Mouse (Mus musculus): ENCODE results near the gene Pmepa1. TPM values are rescaled to one million over a fixed set of nuclear protein-coding genes. Genes with fewer than 3 reads are reported as not detected.

Gene Pmepa1
- 10 to 100 TPM; 11.1 to 12.1 TPM for total RNA-seq (2021)
- long read RNA-seq, experiment 1, full-length matches to known transcripts: 18 of 19 reads
- long read RNA-seq, experiment 1, partial matches to known transcripts: 0 of 19 reads
- long read RNA-seq, experiment 1, other reads (novel, unspliced or antisense): 1 of 19 reads
- long read RNA-seq, experiment 2, full-length matches to known transcripts: 18 of 22 reads
- long read RNA-seq, experiment 2, partial matches to known transcripts: 0 of 22 reads
- long read RNA-seq, experiment 2, other reads (novel, unspliced or antisense): 4 of 22 reads

DNA sequence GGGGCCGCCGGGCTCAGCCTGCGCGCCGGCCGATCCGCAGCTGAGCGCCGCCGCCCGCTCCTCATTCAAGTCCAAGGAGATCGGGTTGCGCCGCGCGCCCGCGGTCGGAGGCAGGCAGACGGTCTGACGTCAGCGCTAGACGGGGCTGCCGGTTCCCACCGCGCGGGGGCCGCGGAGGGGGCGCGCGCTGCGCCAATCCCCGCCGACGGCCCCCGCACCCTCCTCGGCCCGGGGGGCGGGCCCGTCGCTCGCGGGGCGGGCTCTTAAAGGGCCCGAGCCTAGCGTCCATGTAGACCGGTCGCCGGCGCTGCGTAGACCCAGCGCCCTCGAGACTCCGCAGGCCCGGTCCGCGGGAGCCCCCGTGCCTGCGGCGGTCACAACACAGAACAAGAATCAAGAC, at the start of gene Pmepa1:
Gene Pmepa1 (minus strand): TSS at position 125 of the 400 bp plus-strand sequence.
- intact Hi-C loops (cut with DNase I; ENCODE audit: low total_unique reads): no loop called here
- peak; percentile 94 for DNase-seq

- intact Hi-C loops (cut with DNase I; ENCODE audit: low total_unique reads): no loop called here
- DNase-seq: no peak
Measured at GRCm38 (mm10) chr2:173321754-173322153, 45.4 kb upstream of the Pmepa1 start.

GRCm38 (mm10) chr2:173321194-173321593, 44.9 kb upstream of the Pmepa1 start:
- intact Hi-C loops (cut with DNase I; ENCODE audit: low total_unique reads): no loop called here
- no peak for DNase-seq

GRCm38 (mm10) chr2:173314291-173314690, 38.0 kb upstream of the Pmepa1 start:
- intact Hi-C loops (cut with DNase I; ENCODE audit: low total_unique reads): no loop called here
- DNase-seq: no peak

GRCm38 (mm10) chr2:173308486-173308885, 32.2 kb upstream of the Pmepa1 start:
- DNase-seq: peak; percentile 70
- intact Hi-C loops (cut with DNase I; ENCODE audit: low total_unique reads): no loop called here

DNA sequence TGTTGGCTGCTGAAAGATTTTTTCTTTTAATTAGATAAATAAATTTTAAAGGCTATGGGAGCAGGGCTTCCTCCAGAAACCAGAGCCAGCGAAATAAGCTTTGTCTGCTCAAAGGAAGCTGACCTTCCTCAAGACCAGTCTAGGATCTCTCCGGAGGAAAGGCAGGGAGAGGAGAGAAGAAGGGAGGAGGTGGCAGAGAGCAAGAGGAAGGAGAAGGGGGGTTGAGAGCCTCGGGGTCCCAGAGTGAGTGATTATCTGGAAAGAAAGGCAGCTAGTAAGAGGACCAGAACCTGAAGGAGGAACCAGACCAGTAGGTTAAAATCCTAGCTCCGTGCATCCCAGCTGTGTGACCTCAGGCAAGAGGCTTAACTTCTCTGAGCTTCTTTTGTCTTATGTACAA, 31.7 kb upstream of the Pmepa1 start:
- intact Hi-C loops (cut with DNase I; ENCODE audit: low total_unique reads): no loop called here
- DNase-seq: no peak

GRCm38 (mm10) chr2:173307561-173307960, 31.2 kb upstream of the Pmepa1 start:
- intact Hi-C loops (cut with DNase I; ENCODE audit: low total_unique reads): no loop called here
- peak; percentile 33 for DNase-seq

GRCm38 (mm10) chr2:173306734-173307525, 30.6 kb upstream of the Pmepa1 start:
- DNase-seq: peak; percentile 89
- intact Hi-C loops (cut with DNase I; ENCODE audit: low total_unique reads): no loop called here

DNA sequence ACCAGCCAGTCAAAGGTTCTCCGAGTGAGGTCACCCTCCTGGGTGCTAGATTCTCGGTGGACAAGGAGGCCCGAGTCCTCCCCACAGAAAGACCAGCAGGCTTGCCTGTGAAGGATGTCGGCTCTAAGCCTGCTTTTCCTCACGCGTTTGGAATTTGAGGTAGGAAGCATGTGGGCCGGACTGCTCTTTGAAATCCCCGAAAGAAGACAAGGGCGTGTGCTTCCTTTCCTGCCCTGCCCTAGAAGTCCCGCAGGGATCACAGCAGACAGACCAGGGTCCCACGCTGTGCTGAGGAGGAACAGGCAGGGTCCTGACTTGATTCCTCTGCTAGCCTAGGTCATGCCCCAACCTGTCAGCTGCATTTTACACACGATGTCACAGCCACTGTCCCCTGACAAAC, 28.7 kb upstream of the Pmepa1 start:
- intact Hi-C loops (cut with DNase I; ENCODE audit: low total_unique reads): no loop called here
- no peak for DNase-seq

- intact Hi-C loops (cut with DNase I; ENCODE audit: low total_unique reads): no loop called here
- DNase-seq: peak; percentile 44
Measured at GRCm38 (mm10) chr2:173300663-173301630, 24.6 kb upstream of the Pmepa1 start.

DNA sequence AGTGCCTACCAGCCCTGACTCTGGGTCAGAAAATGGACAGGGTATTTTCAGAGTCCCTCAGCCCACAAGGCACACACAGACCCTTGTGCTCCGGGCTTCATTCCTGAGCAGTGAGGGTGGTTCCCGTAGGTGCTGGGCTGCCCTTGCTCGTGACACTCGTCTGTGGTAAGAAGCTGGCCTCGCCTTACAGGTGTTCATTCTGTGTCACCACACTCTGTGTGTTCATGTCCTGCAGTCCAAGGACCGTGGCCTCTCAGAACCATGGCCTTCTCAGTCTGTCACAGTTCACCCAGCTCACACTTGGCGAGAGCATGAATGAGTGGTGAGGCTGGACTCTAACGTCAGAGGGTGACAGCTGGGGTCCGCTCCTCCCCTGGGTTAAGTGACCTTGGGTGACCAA, 20.1 kb upstream of the Pmepa1 start:
- intact Hi-C loops (cut with DNase I; ENCODE audit: low total_unique reads): loop anchor here (10.0 kb wide), 1 partner anchor 158 kb away; no protein-coding TSS in a partner anchor
- DNase-seq: no peak

- DNase-seq: no peak
- intact Hi-C loops (cut with DNase I; ENCODE audit: low total_unique reads): loop anchor here (10.0 kb wide), 1 partner anchor 162 kb away; no protein-coding TSS in a partner anchor
Measured at GRCm38 (mm10) chr2:173293042-173293441, 16.7 kb upstream of the Pmepa1 start.

- DNase-seq: no peak
- intact Hi-C loops (cut with DNase I; ENCODE audit: low total_unique reads): loop anchor here (10.0 kb wide), 1 partner anchor 162 kb away; no protein-coding TSS in a partner anchor
Measured at GRCm38 (mm10) chr2:173292551-173292950, 16.2 kb upstream of the Pmepa1 start.

DNA sequence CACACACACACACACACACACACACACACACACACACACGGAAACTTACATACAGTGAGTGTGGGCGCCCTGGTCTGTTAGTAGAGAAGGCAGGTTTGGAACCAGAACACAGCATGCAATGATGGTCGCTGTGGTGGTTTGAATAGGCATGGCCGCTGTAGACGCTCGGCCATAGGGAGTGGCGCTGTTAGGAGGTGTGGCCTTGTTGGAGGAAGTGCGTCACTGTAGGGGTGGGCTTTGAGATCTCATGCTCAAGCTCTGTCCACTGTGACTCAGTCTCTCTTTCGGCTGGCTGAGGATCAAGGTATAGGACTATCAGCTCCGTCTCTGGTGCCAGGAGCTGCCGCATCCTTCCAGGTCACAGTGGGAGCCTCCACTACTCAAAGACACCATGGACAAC, 14.6 kb upstream of the Pmepa1 start:
- intact Hi-C loops (cut with DNase I; ENCODE audit: low total_unique reads): loop anchor here (10.0 kb wide), 1 partner anchor 164 kb away; no protein-coding TSS in a partner anchor
- DNase-seq: no peak

- intact Hi-C loops (cut with DNase I; ENCODE audit: low total_unique reads): loop anchor here (10.0 kb wide), 1 partner anchor 165 kb away; no protein-coding TSS in a partner anchor
- DNase-seq: no peak
Measured at GRCm38 (mm10) chr2:173289928-173290327, 13.6 kb upstream of the Pmepa1 start.

- intact Hi-C loops (cut with DNase I; ENCODE audit: low total_unique reads): no loop called here
- DNase-seq: no peak
Measured at GRCm38 (mm10) chr2:173285816-173286538, 9.6 kb upstream of the Pmepa1 start.

DNA sequence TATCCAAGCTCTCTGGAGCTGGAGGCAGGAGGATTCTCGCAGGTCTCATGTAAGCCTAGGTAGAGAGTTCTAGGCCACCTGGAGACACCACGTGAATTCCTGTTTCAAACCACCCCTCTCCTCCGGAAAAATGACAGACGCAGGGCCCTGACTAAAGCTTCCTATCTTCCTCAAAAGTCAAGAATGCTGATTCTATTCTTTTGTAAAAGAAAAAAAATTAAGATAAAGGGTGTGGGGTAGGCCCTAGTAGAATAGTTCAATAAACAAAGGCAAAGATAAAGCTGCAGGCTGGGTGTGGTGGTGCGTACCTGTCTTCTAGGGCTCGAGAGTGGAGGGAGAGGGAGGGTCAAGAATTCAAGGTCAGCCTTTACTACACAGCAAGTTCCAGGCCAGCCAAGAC, 8.4 kb upstream of the Pmepa1 start:
- no peak for DNase-seq
- intact Hi-C loops (cut with DNase I; ENCODE audit: low total_unique reads): no loop called here

DNA sequence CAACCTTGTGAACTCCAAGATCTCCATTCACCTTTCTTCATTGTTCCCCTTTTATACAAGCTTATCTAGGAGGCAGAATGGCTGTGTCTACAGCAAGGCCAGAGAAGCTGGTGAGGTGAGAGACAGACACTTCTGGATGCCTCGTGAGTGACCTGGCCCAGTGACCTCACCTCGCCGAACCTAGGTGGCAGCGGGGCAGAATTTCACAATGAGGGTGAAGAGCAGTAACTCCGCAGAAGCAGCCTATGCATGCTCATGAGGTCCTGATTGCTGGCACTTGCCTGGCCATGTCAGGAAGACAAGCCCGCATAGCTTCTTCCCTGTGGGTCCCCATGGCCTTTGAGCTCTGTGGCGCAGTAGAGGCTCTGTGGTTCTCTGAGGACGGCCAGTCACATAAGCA, 5.9 kb upstream of the Pmepa1 start:
- no peak for DNase-seq
- intact Hi-C loops (cut with DNase I; ENCODE audit: low total_unique reads): no loop called here

Data from gastrocnemius, postnatal 14 days (tissue).